Mouse (Mus musculus): Measurements from ENCODE around the gene Sipa1l3.

The Sipa1l3 gene

DNA sequence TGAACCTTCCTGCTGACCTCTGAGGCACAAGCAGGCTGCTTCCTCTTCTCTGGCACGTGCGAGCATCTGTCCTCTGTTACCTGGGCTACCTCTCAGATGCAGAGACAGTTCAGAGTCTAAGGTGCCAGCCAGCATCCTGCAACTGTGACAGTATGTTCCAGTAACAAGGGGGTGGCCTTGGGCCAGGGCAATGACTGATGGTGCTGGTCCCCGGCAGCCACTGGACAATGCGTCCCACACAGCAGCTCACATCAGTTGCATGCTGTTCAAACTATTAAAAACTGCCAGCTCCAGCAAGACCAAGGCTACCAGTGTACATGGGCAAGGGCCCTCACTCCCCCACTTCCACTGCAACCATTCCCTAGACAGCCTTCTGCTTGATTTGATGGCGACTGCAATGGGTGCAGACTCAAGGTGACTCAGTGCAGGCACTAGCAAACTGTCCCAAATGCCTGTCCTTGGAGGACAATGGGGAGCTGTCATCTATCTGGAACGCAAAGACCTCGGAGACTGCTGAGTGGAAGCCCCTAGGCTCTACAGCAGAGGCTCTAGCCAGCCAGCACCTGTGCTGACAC lies 136.9 kb downstream of the Sipa1l3 start:
- CTCF ChIA-PET = interaction anchor here (1.8 kb wide), 1 partner anchor 136 kb away, joined by 5 read pairs; the partner anchor contains the start of gene Sipa1l3

DNA sequence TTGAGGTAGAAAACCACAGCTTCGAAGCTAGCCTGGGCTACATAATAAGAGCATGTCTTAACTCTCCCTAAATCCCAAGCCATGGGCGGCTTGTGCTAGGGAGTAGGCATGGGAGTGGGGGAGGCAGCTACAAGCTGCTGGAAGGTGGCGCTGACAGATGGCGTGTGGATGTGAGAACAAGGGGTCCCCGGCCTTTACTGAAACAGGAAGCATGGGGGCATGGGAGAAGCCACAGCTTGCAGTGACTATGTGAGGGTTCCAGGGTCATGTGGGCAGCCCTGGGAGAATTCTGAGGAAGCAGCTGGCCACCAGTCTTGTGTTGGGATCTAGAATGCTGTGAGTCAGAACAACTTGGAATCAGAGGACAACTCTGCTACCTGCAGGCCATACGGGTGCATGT lies 144.4 kb downstream of the Sipa1l3 start:
- CTCF ChIA-PET = interaction anchor here (1.0 kb wide), 1 partner anchor 12 kb away, joined by 3 read pairs; no protein-coding TSS in a partner anchor

DNA sequence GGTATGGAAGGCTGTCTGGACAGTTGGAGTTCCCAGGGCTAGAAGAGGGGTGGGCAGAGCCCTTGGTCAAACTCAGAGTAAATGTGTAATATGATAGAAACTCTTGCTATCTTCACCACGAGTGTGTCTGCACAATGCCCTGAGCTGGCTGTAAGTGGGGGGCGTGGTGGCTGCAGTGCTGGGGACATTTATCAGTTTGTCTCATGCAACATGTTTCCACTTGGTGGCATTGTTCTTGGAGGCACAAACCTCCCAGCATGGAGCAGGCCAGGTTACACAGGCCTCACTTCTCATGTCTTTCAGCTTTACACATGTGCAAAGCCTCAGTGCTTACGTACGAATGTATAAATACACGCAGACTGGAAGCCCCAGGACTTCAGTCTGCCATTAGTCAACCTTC lies 146.3 kb downstream of the Sipa1l3 start:
- CTCF ChIA-PET = no interaction called here

- CTCF ChIA-PET = no interaction called here
Observed at GRCm38 (mm10) chr7:29370031-29370430, 148.4 kb downstream of the Sipa1l3 start.

DNA sequence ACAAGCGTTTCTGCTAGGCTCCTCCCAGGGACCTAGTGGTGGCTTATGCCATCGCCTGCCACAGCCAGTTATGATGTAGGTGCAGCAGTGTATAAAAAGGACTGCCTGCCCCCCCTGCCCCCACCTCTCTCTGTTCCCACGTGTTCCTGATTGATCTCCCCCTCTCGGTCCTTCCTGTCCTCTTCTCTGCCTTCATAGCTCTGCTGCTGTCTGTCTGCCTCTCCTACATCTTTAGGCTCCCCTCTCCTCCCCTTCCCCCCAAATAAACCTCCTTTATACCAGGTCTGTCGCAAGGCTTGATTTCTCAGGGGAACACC lies 150.5 kb downstream of the Sipa1l3 start:
- CTCF ChIA-PET = no interaction called here

DNA sequence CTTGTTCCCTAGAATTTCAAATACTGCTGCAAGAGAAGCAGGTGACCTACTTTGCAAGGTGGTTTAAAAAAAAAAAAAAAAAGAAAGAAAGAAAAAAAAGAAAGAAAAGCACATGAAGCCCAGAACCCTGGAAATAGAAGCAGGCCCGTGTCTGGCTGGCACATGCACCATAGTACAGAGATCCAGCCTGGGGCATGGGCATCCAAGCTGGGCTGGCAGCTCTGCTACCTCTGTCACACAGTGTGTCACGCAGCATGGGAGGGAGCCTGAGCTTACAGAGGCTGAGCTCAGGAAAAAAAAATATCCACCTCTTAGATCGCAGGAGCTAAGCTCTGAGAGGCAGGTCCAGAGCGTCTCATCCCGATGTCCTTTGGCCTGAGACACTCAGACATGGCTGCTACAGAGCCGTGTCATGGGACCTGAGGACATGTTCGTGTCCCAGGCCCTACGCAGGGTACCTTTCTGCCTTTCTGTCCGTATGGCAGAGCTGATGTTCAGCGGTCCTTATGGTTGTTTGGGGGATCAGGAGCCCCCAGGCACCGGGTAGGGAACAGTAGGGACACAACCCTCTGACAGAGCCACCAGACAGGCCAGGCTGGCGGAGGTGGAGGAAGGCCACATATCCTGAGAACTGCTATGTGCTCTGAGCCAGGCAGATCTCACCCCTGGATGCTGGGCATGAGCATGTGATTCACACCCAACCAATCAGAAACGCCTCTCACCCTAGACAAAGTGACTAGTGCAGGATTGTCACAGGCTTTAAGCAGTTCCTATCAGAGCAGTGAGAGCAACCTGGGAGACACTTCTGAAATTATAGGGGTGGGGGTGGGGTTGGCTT lies 151.1 kb downstream of the Sipa1l3 start:
- CTCF ChIA-PET = no interaction called here

DNA sequence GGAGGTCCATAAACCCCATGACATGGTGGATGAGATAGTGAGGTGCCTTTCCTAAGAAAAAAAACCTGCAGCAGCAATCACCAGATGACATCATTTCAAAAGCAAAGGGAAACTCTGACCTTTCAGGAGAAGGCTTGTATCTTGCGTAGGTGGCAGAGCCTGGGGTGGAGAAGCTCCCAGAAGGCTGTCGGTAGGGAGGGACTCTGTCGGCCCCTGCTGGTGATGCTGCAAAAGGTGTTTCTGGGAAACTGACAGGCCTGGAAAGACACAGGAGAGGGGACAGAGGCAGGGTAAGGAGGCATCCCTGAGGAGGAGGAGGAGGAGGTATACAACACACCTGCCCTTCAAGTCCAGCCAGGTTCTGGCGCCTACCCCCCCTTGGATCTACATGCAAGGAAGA lies 154.4 kb downstream of the Sipa1l3 start:
- CTCF ChIA-PET = no interaction called here

DNA sequence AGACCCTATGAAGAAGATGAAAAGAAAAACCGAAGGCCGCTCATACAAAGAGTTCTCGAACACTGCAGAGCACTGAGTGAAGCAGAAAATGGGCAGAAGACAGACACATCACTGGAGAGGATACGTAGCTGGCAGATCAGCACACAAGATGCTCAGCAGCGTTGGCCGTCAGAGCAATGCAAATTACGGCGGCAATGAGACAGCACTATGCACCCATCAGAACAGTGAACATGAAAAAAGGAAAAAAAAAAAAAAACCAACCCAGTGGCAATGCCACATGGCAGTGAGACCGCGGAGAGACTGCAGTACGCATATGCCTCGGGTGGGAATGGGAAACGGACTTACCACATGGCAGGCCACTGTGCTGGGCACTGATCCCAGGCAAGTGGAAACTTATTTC lies 156.9 kb downstream of the Sipa1l3 start:
- CTCF ChIA-PET = no interaction called here

DNA sequence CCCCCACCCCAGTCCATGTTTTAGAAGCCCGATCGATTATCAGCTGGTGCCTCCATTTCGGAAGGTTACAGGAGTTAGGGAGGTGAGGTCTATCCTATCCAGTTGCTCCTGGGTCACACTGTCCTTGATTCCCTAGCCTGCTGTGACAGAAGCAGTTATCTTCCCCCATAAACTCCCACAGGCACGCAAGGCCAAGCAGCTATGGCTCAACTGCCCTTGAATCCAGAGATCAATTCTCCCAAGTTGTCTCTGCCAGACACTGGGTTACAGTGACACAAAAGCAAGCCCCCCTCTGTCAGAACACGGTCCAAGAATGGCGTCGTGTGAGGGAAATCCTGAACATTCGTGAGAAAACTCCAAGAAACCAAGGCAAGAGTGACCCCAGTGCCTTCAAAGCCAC lies 163.0 kb downstream of the Sipa1l3 start:
- CTCF ChIA-PET = no interaction called here

DNA sequence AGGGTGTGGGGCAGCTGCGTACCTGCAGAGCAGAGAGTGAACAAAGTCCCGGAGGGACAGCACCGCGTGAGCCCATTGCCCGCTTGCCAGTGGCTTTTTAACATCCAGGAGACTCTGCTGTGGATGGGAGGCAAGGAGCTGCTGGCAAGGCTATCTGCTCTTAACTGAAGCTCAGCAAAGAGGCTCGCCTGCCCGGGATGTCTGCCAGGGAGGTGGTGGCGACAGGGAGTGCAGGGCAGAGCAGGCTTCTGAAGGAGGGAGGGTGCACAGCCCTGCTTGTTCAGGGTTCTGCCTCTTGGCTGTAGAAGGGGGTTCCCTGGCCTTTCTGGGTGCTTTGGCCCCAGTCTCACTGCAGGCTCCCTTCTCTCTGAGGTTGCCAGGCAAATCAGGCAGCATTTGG lies 164.3 kb downstream of the Sipa1l3 start:
- CTCF ChIA-PET = no interaction called here

- CTCF ChIA-PET = no interaction called here
Observed at GRCm38 (mm10) chr7:29352246-29352645, 166.2 kb downstream of the Sipa1l3 start.

DNA sequence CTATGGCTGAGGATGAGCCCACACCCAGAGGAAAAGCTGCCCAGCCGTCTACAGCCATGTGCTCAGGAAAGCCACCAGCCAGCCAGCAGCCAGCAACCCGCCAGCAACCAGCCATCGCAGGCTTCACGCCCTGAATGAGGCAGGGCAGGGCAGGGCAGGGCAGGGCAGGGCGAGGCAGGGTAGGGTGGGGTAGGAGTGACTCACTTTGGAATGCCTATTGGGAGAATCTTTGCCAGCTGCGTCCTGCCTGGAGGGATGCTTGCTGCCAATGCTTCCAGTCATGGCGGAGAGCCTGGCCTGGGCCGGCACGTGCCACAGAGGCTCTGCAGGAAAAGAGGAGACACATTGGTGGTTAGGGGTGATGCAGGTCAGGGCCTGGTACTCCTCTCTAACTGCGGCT lies 168.0 kb downstream of the Sipa1l3 start:
- CTCF ChIA-PET = no interaction called here

GRCm38 (mm10) chr7:29346212-29346611 lies 172.2 kb downstream of the Sipa1l3 start:
- CTCF ChIA-PET = no interaction called here

- CTCF ChIA-PET = no interaction called here
Observed at GRCm38 (mm10) chr7:29345534-29345933, 172.9 kb downstream of the Sipa1l3 start.

GRCm38 (mm10) chr7:29343746-29344145 lies 174.7 kb downstream of the Sipa1l3 start:
- CTCF ChIA-PET = no interaction called here

- CTCF ChIA-PET = no interaction called here
Observed at GRCm38 (mm10) chr7:29342489-29343092, 175.8 kb downstream of the Sipa1l3 start.

- CTCF ChIA-PET = no interaction called here
Observed at GRCm38 (mm10) chr7:29341722-29342121, 176.7 kb downstream of the Sipa1l3 start.

DNA sequence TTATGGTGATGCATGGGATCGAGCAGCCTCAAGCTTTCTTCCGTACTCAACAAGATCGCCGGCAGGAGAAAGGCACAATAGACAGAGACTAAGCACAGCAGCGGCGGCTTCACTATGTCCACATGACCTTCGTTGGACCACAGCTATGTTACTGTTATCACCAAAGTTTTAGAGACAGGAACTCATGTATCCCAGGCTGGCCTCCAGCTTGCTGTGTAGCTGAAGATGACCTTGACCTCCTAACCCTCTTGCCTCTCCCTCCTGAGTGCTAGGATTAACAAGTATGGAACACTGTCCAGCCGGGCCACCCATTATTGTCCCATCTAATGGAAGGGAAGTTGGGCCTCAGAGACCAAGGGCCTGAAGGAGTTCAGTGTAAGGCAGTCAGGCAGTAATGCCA lies 177.6 kb downstream of the Sipa1l3 start:
- CTCF ChIA-PET = no interaction called here

- CTCF ChIA-PET = no interaction called here
Observed at GRCm38 (mm10) chr7:29340247-29340646, 178.2 kb downstream of the Sipa1l3 start.

GRCm38 (mm10) chr7:29338984-29339679 lies 179.3 kb downstream of the Sipa1l3 start:
- CTCF ChIA-PET = no interaction called here

- CTCF ChIA-PET = no interaction called here
Observed at GRCm38 (mm10) chr7:29338351-29338919, 180.0 kb downstream of the Sipa1l3 start.

GRCm38 (mm10) chr7:29337766-29338165 lies 180.7 kb downstream of the Sipa1l3 start:
- CTCF ChIA-PET = no interaction called here
